Mouse (Mus musculus): ENCODE results near the gene Smcr8.

DNA sequence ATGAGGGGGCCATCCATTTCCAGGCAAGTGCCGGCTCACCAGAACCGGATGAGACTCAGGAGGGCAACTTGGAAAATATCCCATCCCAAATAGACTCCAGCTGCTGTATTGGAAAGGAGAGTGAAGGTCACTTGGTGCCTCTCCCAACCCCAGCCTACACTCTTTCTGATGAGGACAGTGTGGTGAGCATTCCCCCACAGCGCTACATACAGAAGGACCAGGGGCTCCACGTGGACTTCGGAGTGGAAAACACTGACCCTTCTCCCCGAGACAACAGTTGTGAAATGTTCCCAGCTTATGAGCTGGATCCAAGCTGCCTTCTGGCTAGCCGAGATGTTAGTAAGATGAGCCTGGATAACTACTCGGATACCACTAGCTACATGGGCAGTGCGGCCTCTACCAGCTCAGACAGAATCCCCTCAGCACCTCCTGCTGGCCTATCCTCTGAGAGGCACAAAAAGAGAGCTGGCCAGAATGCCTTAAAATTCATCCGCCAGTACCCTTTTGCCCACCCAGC is 2.4 kb downstream of the Smcr8 start:
- TF ChIP-seq CTCF (IDR thresholded peaks at IDR 0.05; ENCODE audit: borderline replicate concordance, extremely low read depth, insufficient read depth, insufficient read length) (no peak), POLR2A (IDR thresholded peaks at IDR 0.05; ENCODE audit: borderline replicate concordance, extremely low read depth, insufficient read depth, insufficient read length, poor library complexity, severe bottlenecking) (no peak)

Measured in brain, embryonic 14.5 days (tissue).